Comparison of ENCODE assay signal across 8 mouse cellular contexts in the genomic region with DNA sequence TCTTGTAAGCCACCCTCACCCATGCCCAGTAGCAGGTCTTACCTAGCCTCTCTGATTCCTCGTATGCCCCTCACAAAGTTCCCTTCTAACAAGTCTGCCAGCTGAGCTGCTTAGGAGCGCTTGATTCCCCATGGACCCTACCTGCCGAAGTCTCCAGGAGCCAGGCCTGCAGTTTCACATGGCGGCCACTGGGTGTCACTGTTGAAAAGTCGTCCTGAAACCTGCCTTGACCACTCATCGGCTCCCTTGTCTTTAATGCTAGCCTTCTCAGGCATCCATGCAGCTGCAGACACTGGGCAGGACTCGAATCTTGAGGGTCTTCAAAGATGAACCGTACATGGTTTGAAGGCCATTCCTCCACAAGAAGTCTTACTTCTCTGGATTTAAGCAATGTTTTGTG. TPM values are rescaled to one million over a fixed set of nuclear protein-coding genes. Genes with fewer than 3 reads are reported as not detected.
A peak's percentile ranks its signal among the peaks of the same experiment; 100 is the strongest.
DNase-seq lines count a peak whose midpoint lies in the region; ATAC-seq and TF ChIP-seq lines count a peak whose summit lies in the region.

No protein-coding gene starts in this region.

- 10% methylated on average over 8 of the region's 8 CpGs for WGBS in neural tube, embryonic 15.5 days
- WGBS in hindbrain, postnatal 0 days, result 13% methylated on average over 8 of the region's 8 CpGs
- WGBS in liver, embryonic 13.5 days (ENCODE audit: insufficient replicate concordance), result 10% methylated on average over 8 of the region's 8 CpGs
- 11% methylated on average over 8 of the region's 8 CpGs for WGBS in neural tube, embryonic 13.5 days

- no peaks in the 10 kb centered on the region for H3K9me3 ChIP-seq in neural tube, embryonic 15.5 days (replicated peaks)
- H3K9me3 ChIP-seq in hindbrain, postnatal 0 days (ENCODE audit: low read length), result no peaks in the 10 kb centered on the region
- H3K9me3 ChIP-seq in liver, embryonic 13.5 days (replicated peaks), result no peaks in the 10 kb centered on the region
- no peaks in the 10 kb centered on the region for H3K9me3 ChIP-seq in neural tube, embryonic 13.5 days

- peak; percentile 72 for DNase-seq in neural tube, embryonic 10.5 days (ENCODE audit: extremely low spot score, low spot score)
- DNase-seq in brain, adult 2 months (ENCODE audit: low read depth, low spot score), result peak; percentile 77
- DNase-seq in hindbrain, postnatal 0 days (ENCODE audit: low spot score), result peak; percentile 79
- peak; percentile 27 for DNase-seq in liver, embryonic 13.5 days
- DNase-seq in thymus, postnatal 0 days (ENCODE audit: low spot score), result peak; percentile 42

- peak; percentile 93 for TF ChIP-seq CTCF in hindbrain, postnatal 0 days (IDR thresholded peaks at IDR 0.05; ENCODE audit: low read depth)

- peaks cover 10% of the 10 kb centered on the region; the same call in 1 of the 2 replicates for H3K4me1 ChIP-seq in neural tube, embryonic 15.5 days
- H3K4me1 ChIP-seq in hindbrain, postnatal 0 days (ENCODE audit: insufficient read depth, low read length), result no peaks in the 10 kb centered on the region
- H3K4me1 ChIP-seq in liver, embryonic 13.5 days (replicated peaks), result no peaks in the 10 kb centered on the region
- H3K4me1 ChIP-seq in neural tube, embryonic 13.5 days (replicated peaks), result peaks cover 12% of the 10 kb centered on the region

- H3K4me2 ChIP-seq in neural tube, embryonic 15.5 days, result no peak overlapping the region
- H3K4me2 ChIP-seq in hindbrain, postnatal 0 days (ENCODE audit: low read depth, low read length), result no peak overlapping the region
- H3K4me2 ChIP-seq in liver, embryonic 13.5 days, result no peak overlapping the region
- no peak overlapping the region for H3K4me2 ChIP-seq in neural tube, embryonic 13.5 days

- H3K4me3 ChIP-seq in neural tube, embryonic 15.5 days (replicated peaks), result no peak overlapping the region
- no peak overlapping the region for H3K4me3 ChIP-seq in hindbrain, postnatal 0 days (ENCODE audit: low read length)
- H3K4me3 ChIP-seq in liver, embryonic 13.5 days (replicated peaks), result no peak overlapping the region
- no peak overlapping the region for H3K4me3 ChIP-seq in neural tube, embryonic 13.5 days

- no peaks in the 10 kb centered on the region for H3K36me3 ChIP-seq in neural tube, embryonic 15.5 days
- no peaks in the 10 kb centered on the region for H3K36me3 ChIP-seq in hindbrain, postnatal 0 days (ENCODE audit: insufficient read depth, low read length)
- H3K36me3 ChIP-seq in liver, embryonic 13.5 days, result no peaks in the 10 kb centered on the region
- no peaks in the 10 kb centered on the region for H3K36me3 ChIP-seq in neural tube, embryonic 13.5 days

- H3K9ac ChIP-seq in neural tube, embryonic 15.5 days (replicated peaks), result no peak overlapping the region
- H3K9ac ChIP-seq in hindbrain, postnatal 0 days (replicated peaks; ENCODE audit: low read length), result no peak overlapping the region
- H3K9ac ChIP-seq in liver, embryonic 13.5 days, result no peak overlapping the region
- H3K9ac ChIP-seq in neural tube, embryonic 13.5 days, result no peak overlapping the region

- H3K27ac ChIP-seq in neural tube, embryonic 15.5 days (replicated peaks), result no peak overlapping the region
- H3K27ac ChIP-seq in hindbrain, postnatal 0 days, result no peak overlapping the region
- H3K27ac ChIP-seq in liver, embryonic 13.5 days, result no peak overlapping the region
- no peak overlapping the region for H3K27ac ChIP-seq in neural tube, embryonic 13.5 days (replicated peaks)

- no peak for ATAC-seq in neural tube, embryonic 15.5 days (ENCODE audit: low FRiP score)
- 0 out of 2 replicates have a peak, but pooled peaks have one; percentile 57 for ATAC-seq in erythroid progenitor cell, adult 5-6 weeks (replicated peaks; ENCODE audit: low FRiP score, poor library complexity, severe bottlenecking)
- peak; percentile 52 for ATAC-seq in hindbrain, postnatal 0 days
- no peak for ATAC-seq in liver, embryonic 13.5 days (ENCODE audit: low read depth)
- ATAC-seq in neural tube, embryonic 13.5 days (ENCODE audit: low read depth), result 0 out of 2 replicates have a peak, but pooled peaks have one; percentile 37

- H3K27me3 ChIP-seq in neural tube, embryonic 15.5 days (replicated peaks), result peaks cover 27% of the 10 kb centered on the region; the same call in 1 of the 2 replicates
- H3K27me3 ChIP-seq in hindbrain, postnatal 0 days (ENCODE audit: insufficient read depth, low read length), result no peaks in the 10 kb centered on the region
- H3K27me3 ChIP-seq in liver, embryonic 13.5 days, result peaks cover 12% of the 10 kb centered on the region
- H3K27me3 ChIP-seq in neural tube, embryonic 13.5 days, result peaks cover 30% of the 10 kb centered on the region

RNA-seq across cellular contexts. Expression of a gene that starts 19.6 kb away (rescaled TPM):
- 25.7 and 31.7 TPM in 2 replicates for polyA plus RNA-seq in neural tube, embryonic 15.5 days (2015; fragmentation: Nextera tagmentation; extraction: Ambion mirVana)
- total RNA-seq in erythroid progenitor cell, adult 5-6 weeks (2015; ENCODE audit: low replicate concordance), result 1.3 and 23.1 TPM in 2 replicates
- 3.2 and 6.2 TPM in 2 replicates for total RNA-seq in erythroid progenitor cell, adult 5-6 weeks (2017; ENCODE audit: low replicate concordance)
- total RNA-seq in hindbrain, postnatal 0 days (2014; rRNA removed), result 9.9 and 11.7 TPM in 2 replicates
- 20.3 and 21.1 TPM in 2 replicates for polyA plus RNA-seq in hindbrain, postnatal 0 days (2015; fragmentation: Nextera tagmentation; extraction: Ambion mirVana)
- polyA plus RNA-seq in liver, embryonic 13.5 days (2015; fragmentation: Nextera tagmentation; extraction: Ambion mirVana), result 14.7 and 15.3 TPM in 2 replicates
- 28.9 and 31.7 TPM in 2 replicates for polyA plus RNA-seq in neural tube, embryonic 13.5 days (2015; fragmentation: Nextera tagmentation; extraction: Ambion mirVana)
- 28.4 and 31.3 TPM in 2 replicates for polyA plus RNA-seq in thymus, postnatal 0 days (2015; fragmentation: Nextera tagmentation; extraction: Ambion mirVana)

RNA-seq across cellular contexts. Expression of a gene that starts 34.8 kb away (rescaled TPM):
- 107 and 115 TPM in 2 replicates for polyA plus RNA-seq in neural tube, embryonic 15.5 days (2015; fragmentation: Nextera tagmentation; extraction: Ambion mirVana)
- 20.9 and 21.0 TPM in 2 replicates for total RNA-seq in erythroid progenitor cell, adult 5-6 weeks (2015; ENCODE audit: low replicate concordance)
- 15.3 and 19.6 TPM in 2 replicates for total RNA-seq in erythroid progenitor cell, adult 5-6 weeks (2017; ENCODE audit: low replicate concordance)
- total RNA-seq in hindbrain, postnatal 0 days (2014; rRNA removed), result 53.3 and 71.5 TPM in 2 replicates
- polyA plus RNA-seq in hindbrain, postnatal 0 days (2015; fragmentation: Nextera tagmentation; extraction: Ambion mirVana), result 94.0 and 96.6 TPM in 2 replicates
- 77.0 and 84.6 TPM in 2 replicates for polyA plus RNA-seq in liver, embryonic 13.5 days (2015; fragmentation: Nextera tagmentation; extraction: Ambion mirVana)
- polyA plus RNA-seq in neural tube, embryonic 13.5 days (2015; fragmentation: Nextera tagmentation; extraction: Ambion mirVana), result 104 and 110 TPM in 2 replicates
- 150 and 156 TPM in 2 replicates for polyA plus RNA-seq in thymus, postnatal 0 days (2015; fragmentation: Nextera tagmentation; extraction: Ambion mirVana)

Comparison
In these comparisons a context has a peak if more than half of its experiments do, and no peak if none do; other contexts are left out.
1. ATAC-seq: peak in erythroid progenitor cell, adult 5-6 weeks (single experiment), hindbrain, postnatal 0 days (single experiment) and neural tube, embryonic 13.5 days (single experiment); none in neural tube, embryonic 15.5 days (single experiment) and liver, embryonic 13.5 days (single experiment).
2. DNase-seq: peak in every context shown above with its lines; median percentile 79 in hindbrain, postnatal 0 days; 77 in brain, adult 2 months; 72 in neural tube, embryonic 10.5 days; 42 in thymus, postnatal 0 days; 27 in liver, embryonic 13.5 days.